Mouse (Mus musculus) adrenal gland, adult (tissue): ENCODE results near the gene Traf3ip2.

Experiments used
- DNase-seq, 2 experiments: peaks; one replicate each; pipeline ENCODE4 v3.0.0; 2022 to 2023; ENCODE audit warnings: low spot score in 1 of 2; ENCODE audit not compliant: inconsistent age in 2 of 2

Traf3ip2 gene

DNA sequence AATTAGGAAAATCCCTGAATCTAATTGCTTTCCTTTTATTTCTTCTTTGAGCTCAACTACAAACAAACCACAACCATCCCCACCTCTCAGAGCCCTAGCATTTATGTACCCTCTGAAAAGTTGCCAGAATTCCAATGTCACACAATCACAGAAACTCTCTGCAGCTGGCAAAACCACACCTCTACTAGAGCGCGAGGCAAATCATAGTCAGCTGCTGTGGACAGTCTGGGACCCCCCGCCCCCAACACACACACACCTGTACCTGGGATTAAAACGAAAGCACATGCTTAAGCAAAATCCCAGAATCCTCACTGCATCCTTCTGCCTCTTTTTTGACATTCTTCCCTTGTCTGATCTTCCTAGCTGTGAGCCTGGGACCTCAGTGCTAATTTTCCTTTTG is 13.1 kb upstream of the Traf3ip2 start:
- no peak for DNase-seq

- no peak for DNase-seq
Measured at GRCm38 (mm10) chr10:39600115-39600514, 12.6 kb upstream of the Traf3ip2 start.

DNA sequence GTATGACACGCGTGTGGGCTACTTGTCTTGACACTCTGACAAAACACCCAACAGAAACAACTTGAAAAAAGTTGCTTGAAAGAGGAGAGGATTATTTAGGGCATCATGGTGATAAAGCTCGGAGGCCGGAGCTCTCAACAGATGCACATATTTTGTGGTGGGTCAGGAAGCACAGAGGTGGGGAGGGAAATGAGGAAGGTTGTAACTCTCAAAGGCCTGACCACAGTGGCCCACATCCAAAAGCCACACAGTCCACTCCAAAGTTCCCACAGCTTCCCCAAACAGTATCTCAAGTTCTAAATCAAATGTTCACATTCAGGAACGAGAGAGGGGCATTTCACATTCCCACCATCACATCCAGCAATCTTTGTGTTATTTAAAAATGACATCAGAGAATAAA is 11.7 kb upstream of the Traf3ip2 start:
- no peak for DNase-seq

DNA sequence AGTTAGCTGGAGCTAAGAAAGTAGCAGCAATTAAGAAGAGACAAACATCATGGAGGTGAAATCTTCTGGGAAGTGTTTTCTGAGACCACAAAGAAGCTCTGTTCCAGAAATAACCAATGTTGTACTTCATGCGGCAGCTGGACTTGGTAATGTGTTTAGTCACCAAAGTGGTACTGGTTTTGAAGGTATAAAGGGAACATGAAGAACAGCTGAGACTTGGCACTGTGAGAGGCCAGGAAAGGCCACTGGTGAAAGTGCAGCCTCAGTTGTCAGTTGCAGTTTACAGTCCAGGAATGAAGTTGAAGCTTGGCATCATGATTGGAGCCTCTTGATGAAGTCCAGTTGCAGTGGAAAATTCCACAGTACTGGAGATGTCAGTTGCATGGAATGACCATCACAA is 6.3 kb upstream of the Traf3ip2 start:
- no peak for DNase-seq

- DNase-seq: peak in 1 of 2 experiments; percentile 30
Measured at GRCm38 (mm10) chr10:39611234-39611633, 1.5 kb upstream of the Traf3ip2 start.

DNA sequence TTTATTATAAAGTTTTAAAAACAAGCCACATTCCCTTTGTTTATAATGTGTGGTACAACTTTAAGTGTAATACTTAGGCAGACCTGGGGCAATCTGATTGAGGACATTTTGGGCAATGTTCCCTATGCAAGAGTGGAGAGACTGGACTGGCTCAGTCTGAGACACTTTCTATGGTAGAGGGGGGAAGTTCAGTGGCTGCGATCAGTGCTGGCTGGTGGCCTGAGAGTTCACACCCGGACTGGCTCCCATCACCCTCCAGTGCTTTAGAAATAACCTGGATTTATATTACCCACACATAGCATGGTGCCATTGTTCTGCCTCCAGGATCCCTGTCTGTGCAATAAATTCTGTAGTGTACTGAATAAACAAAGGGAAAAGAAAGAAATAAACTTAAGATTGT is 603 bp upstream of the Traf3ip2 start:
- DNase-seq: no peak

DNA sequence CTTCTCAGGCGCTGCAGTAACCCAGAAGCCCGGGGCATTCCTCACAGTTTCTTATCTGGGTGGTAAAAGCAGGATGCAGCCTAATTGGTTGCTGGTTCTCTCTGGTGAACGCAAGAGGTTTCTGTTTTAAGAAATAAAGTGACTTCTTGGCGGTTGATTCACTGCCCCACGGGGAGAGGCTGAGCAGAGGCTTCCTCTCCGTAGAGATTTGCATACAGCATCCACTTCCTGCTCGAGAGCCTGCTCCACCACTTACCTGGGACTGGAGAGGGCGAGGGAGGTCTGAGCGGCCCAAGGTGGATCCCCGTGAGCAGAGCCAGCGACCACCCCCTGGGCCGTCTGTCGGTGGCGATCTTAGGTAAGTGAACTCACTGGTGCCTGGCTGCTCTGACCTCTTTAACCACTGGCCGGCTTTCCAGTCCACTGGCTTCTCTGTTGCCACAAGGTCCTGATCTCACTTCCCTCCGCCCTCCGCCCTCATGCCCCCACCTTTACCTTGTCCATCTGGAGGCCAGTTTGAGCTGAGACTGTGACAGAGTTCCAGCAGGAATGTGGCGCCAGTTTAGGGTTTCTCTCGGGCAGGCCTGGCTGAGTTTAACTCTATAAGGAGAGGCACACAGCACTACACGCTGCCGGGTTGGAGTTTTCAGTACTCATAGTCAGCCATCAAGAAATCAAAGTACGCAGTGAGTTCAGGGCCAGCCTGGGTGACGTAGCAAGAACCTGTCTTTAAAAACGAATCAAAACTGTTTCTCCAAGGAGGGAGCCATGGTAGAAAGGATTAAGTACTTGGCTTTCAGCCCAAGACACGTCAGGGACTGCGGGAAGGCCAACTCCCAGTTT is 476 bp downstream of the Traf3ip2 start:
- peak; percentile 82 to 94 for DNase-seq

DNA sequence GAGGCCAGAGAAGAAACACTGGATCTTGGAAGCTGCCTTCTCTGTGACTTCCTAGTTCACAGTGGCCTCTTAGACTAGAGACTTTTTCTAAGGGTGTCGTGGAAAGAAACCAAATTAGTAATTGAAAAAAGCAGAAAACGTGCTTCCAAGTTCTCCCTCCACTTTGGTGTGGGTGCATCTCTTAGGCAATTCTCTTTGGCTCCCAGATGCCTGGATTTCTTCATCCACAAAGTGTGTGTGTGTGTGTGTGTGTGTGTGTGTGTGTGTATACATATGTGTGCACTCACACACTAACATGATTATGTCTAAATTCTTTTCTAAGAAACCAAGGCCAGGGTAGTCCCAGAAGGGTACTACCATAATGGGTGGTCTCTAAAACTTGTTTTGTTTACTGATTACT is 1.2 kb downstream of the Traf3ip2 start:
- peak in 1 of 2 experiments; percentile 72 for DNase-seq

DNA sequence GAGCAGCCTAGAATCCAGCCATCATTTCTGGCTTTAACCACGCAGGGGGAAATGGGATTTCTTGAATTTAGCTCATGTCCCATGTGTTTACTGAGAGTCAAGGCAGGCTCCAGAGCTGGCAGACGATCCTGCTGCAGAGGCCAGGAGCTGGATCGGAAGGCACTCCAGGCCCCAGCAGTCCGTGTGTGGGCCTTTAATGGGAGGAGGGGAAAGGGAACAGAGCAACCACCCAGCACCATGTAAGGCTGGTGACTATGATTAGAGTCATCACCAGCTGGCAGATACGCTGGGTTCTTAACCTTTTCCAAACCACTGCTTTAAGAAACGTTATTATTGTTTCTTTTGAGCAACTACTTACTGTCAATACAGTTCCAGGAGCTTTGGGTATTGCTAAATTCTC is 1.9 kb downstream of the Traf3ip2 start:
- DNase-seq: peak; percentile 86 to 91

GRCm38 (mm10) chr10:39615531-39616229 is 2.9 kb downstream of the Traf3ip2 start:
- DNase-seq: peak in 1 of 2 experiments; percentile 43

GRCm38 (mm10) chr10:39616230-39616590 is 3.5 kb downstream of the Traf3ip2 start:
- DNase-seq: no peak

DNA sequence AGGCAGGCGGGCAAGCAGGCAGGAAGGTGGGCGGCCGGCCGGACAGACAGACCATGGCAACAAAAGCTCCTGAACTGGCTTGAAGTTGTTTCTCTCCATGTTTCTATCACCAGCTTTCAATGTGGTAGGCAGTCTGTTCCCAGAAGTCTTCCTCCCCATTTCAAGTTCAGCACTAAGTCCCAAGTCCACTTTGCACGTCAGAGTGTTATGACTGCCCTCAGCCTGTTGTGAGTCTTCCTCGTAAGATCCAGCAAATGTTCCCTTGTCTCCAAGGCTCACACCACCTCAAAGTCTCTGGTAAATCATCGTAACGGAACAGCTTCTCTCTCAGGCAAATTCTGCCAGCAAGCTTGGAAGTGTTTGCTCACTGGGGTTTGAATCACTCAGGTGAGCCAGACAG is 3.9 kb downstream of the Traf3ip2 start:
- DNase-seq: no peak

- DNase-seq: peak; percentile 44 to 74
Measured at GRCm38 (mm10) chr10:39618431-39618830, 5.7 kb downstream of the Traf3ip2 start.

DNA sequence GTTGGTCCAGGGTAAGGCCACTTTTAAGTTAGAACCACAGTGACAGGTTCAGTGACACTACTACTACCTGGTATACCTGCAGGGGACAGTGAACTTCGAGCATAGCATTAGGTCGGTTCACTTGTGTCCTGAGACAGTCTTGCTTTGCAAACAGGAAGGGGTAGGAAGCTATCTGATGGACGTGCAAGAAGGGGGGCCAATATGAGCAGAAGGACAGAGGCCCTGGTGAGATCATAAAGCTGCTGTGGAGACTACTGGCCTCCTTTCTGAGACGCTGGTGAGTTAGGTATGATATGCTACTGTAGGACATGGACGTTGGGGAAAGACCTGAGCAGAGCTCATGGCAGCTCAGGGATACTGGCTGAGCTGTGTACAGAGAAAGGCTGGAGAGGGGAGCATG is 7.9 kb downstream of the Traf3ip2 start:
- DNase-seq: no peak

- peak in 1 of 2 experiments; percentile 45 for DNase-seq
Measured at GRCm38 (mm10) chr10:39623806-39624205, 11.1 kb downstream of the Traf3ip2 start.

DNA sequence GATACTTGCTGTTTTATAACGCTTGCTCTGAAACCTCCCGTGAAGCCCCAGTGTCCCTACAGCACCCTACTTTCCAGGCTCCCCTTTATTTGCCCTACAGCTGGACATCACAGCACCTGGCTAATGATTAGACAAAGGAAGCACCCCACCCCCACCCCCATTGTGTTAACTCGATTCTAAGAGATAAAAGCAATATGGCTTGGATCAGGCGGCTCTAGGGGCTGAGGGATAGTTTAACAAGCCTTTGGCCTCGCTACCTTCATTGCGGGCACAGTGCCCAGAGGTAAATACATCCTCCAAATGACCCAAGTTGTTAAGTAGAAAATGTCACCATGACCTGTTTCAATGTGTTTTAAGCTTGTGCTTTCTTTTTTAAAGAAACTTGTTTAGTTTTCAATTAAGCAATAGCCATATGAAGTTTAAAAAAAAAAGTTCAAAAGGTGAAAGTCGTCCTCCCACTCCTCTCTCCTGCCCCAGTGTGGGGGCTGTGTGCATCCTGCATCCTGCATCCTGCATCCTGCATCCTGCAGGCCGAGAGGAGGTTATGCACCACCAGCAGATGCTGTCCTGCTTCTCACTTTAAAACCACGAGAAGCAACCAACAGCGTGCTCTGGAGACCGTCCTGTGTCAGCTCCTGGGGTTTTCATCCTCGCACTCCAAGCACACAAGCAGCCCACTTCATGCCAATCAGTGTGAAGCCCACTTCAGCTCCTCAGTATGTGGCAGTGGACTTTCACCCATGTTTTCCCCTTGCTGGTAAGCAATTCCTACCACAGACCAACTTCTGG is 12.3 kb downstream of the Traf3ip2 start:
- peak in 1 of 2 experiments; percentile 51 for DNase-seq

- DNase-seq: peak in 1 of 2 experiments; percentile 43
Measured at GRCm38 (mm10) chr10:39625626-39626260, 13.0 kb downstream of the Traf3ip2 start.

GRCm38 (mm10) chr10:39626376-39626775 is 13.6 kb downstream of the Traf3ip2 start:
- no peak for DNase-seq

GRCm38 (mm10) chr10:39628799-39629517 is 16.2 kb downstream of the Traf3ip2 start:
- peak; percentile 15 to 51 for DNase-seq
